Mouse (Mus musculus): ENCODE results near the gene Plekho1. TPM values are rescaled to one million over a fixed set of nuclear protein-coding genes. Genes with fewer than 3 reads are reported as not detected.
"Not testable (repeated sequence)": the region's sequence is repeated elsewhere in the genome, so short reads cannot be mapped to it uniquely, and the experiment has no call there.

Plekho1 gene
- 72.8 and 79.5 TPM in 2 replicates for polyA plus RNA-seq (2014; fragmentation: Nextera tagmentation; extraction: Ambion mirVana)

- H3K4me2 ChIP-seq (ENCODE audit: low read depth), result peak within 1 kb of the TSS; percentile 73
- H3K27ac ChIP-seq (ENCODE audit: low read depth, low read length), result peak within 1 kb of the TSS; percentile 99
- peak within 1 kb of the TSS; percentile 99 for H3K9ac ChIP-seq (ENCODE audit: low read length)
- peaks cover 21% of the 10 kb centered on the region for H3K4me1 ChIP-seq (ENCODE audit: control insufficient read depth, insufficient read depth, low read length)
- DNase-seq (ENCODE audit: low spot score) (peak; percentile 75), ATAC-seq (ENCODE audit: insufficient read depth, low FRiP score, low TSS enrichment) (peak; percentile 62)
- WGBS, result under 1% methylated on average over 63 of the region's 84 CpGs
- no peaks in the 10 kb centered on the region for H3K27me3 ChIP-seq (ENCODE audit: control insufficient read depth, insufficient read depth, low read length)
- H3K36me3 ChIP-seq (ENCODE audit: control insufficient read depth, insufficient read depth, low read length), result peaks cover under 1% of the 10 kb centered on the region; the same call in 1 of the 2 replicates
- peak within 1 kb of the TSS; percentile 86 for H3K4me3 ChIP-seq (ENCODE audit: low read depth, low read length)
- no peaks in the 10 kb centered on the region for H3K9me3 ChIP-seq (ENCODE audit: control insufficient read depth, low read length)
These were observed at the start of gene Plekho1 for GRCm38 (mm10) chr3:95995802-95996428. Gene Plekho1 (minus strand): TSS chr3:95996001.

GRCm38 (mm10) chr3:96044559-96044958 lies 48.8 kb upstream of the Plekho1 start:
- H3K9ac ChIP-seq (ENCODE audit: low read length); H3K4me2 ChIP-seq (ENCODE audit: low read depth); H3K27me3 ChIP-seq (ENCODE audit: control insufficient read depth, insufficient read depth, low read length); H3K36me3 ChIP-seq (ENCODE audit: control insufficient read depth, insufficient read depth, low read length); ATAC-seq (ENCODE audit: insufficient read depth, low FRiP score, low TSS enrichment); H3K9me3 ChIP-seq (ENCODE audit: control insufficient read depth, low read length); DNase-seq (ENCODE audit: low spot score); H3K4me1 ChIP-seq (ENCODE audit: control insufficient read depth, insufficient read depth, low read length); H3K27ac ChIP-seq (ENCODE audit: low read depth, low read length); H3K4me3 ChIP-seq (ENCODE audit: low read depth, low read length): not testable (repeated sequence)
- WGBS, result 94% methylated on average over 3 of the region's 3 CpGs

DNA sequence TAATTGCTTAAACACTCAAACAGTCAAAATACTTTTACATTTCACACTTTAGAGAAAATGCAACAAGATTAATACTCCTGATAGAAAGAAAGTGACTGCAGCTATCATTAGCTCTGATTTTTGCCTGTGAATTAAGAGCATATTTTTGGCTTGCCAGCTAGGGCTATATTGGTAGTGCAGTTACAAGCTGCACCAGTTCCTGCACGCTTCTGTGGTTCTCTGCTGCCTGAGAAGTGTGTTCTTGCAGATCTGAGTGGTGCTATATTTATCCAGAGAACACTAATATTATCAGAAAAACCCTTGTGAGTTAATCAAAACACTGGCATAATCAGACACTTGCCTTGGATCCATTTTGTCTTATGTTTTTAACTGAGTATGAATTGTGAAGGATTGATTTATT lies 47.3 kb upstream of the Plekho1 start:
- Histone ChIP-seq H3K27ac (ENCODE audit: low read depth, low read length) (no peak overlapping the region), H3K36me3 (ENCODE audit: control insufficient read depth, insufficient read depth, low read length) (peaks cover 2% of the 10 kb centered on the region; the same call in 1 of the 2 replicates), H3K27me3 (ENCODE audit: control insufficient read depth, insufficient read depth, low read length) (no peaks in the 10 kb centered on the region), H3K4me3 (ENCODE audit: low read depth, low read length) (no peak overlapping the region), H3K4me1 (ENCODE audit: control insufficient read depth, insufficient read depth, low read length) (no peaks in the 10 kb centered on the region), H3K4me2 (ENCODE audit: low read depth) (no peak overlapping the region), H3K9ac (ENCODE audit: low read length) (no peak overlapping the region), H3K9me3 (ENCODE audit: control insufficient read depth, low read length) (no peaks in the 10 kb centered on the region)
- 93% methylated on average over 1 of the region's 1 CpGs for WGBS
- ATAC-seq (ENCODE audit: insufficient read depth, low FRiP score, low TSS enrichment) (no peak), DNase-seq (ENCODE audit: low spot score) (no peak)

DNA sequence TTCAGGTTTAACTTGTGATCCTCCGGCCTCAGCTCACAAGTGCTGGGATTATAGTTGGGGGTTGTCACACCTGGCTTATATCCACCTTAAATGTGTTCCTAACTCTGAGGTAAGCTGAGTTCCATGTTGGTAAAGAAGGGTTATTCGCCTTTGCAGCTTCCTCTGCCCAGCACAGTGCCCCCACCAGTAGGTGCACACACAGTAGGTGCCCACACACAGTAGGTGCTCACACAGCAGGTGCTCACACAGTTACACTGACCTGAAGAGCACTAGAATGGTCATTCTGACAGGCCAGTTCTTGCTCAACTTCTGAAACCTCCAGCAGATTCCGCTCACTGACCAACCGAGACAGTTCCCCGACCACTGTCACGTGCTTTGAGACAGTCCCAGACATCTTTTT lies 45.3 kb upstream of the Plekho1 start:
- WGBS, result 95% methylated on average over 6 of the region's 6 CpGs

DNA sequence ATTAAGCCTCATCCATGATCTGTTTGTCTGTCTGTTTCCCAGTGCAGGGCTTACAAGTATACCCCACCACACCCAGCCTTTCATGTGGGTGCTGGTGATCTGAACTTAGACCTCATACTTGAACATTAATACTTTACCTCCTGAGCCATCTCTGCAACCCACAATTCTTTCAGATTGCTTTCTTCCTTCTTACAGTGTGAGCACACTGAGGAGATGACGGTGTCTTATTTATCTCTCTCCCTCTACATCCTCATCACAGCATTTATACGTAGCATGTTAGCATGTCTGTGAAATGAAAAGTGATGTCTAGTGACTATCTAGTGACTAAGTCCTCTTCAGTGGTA lies 44.8 kb upstream of the Plekho1 start:
- H3K9ac ChIP-seq (ENCODE audit: low read length), result no peak overlapping the region
- peaks cover 2% of the 10 kb centered on the region; the same call in 1 of the 2 replicates for H3K36me3 ChIP-seq (ENCODE audit: control insufficient read depth, insufficient read depth, low read length)
- no peak overlapping the region for H3K4me3 ChIP-seq (ENCODE audit: low read depth, low read length)
- no peak overlapping the region for H3K27ac ChIP-seq (ENCODE audit: low read depth, low read length)
- H3K27me3 ChIP-seq (ENCODE audit: control insufficient read depth, insufficient read depth, low read length), result no peaks in the 10 kb centered on the region
- no peak overlapping the region for H3K4me2 ChIP-seq (ENCODE audit: low read depth)
- DNase-seq (ENCODE audit: low spot score), result no peak
- ATAC-seq (ENCODE audit: insufficient read depth, low FRiP score, low TSS enrichment), result no peak
- H3K9me3 ChIP-seq (ENCODE audit: control insufficient read depth, low read length), result no peaks in the 10 kb centered on the region
- no peaks in the 10 kb centered on the region for H3K4me1 ChIP-seq (ENCODE audit: control insufficient read depth, insufficient read depth, low read length)
- WGBS, result 94% methylated on average over 2 of the region's 2 CpGs

More for the DNA sequence above, 45.3 kb upstream of the Plekho1 start:
- H3K4me1 ChIP-seq (ENCODE audit: control insufficient read depth, insufficient read depth, low read length), result no peaks in the 10 kb centered on the region
- DNase-seq (ENCODE audit: low spot score) (no peak), ATAC-seq (ENCODE audit: insufficient read depth, low FRiP score, low TSS enrichment) (no peak)
- H3K27ac ChIP-seq (ENCODE audit: low read depth, low read length), result no peak overlapping the region
- H3K9ac ChIP-seq (ENCODE audit: low read length), result no peak overlapping the region
- H3K4me2 ChIP-seq (ENCODE audit: low read depth), result no peak overlapping the region
- H3K4me3 ChIP-seq (ENCODE audit: low read depth, low read length), result no peak overlapping the region
- H3K36me3 ChIP-seq (ENCODE audit: control insufficient read depth, insufficient read depth, low read length), result peaks cover 2% of the 10 kb centered on the region; the same call in 1 of the 2 replicates
- H3K9me3 ChIP-seq (ENCODE audit: control insufficient read depth, low read length), result no peaks in the 10 kb centered on the region
- no peaks in the 10 kb centered on the region for H3K27me3 ChIP-seq (ENCODE audit: control insufficient read depth, insufficient read depth, low read length)

DNA sequence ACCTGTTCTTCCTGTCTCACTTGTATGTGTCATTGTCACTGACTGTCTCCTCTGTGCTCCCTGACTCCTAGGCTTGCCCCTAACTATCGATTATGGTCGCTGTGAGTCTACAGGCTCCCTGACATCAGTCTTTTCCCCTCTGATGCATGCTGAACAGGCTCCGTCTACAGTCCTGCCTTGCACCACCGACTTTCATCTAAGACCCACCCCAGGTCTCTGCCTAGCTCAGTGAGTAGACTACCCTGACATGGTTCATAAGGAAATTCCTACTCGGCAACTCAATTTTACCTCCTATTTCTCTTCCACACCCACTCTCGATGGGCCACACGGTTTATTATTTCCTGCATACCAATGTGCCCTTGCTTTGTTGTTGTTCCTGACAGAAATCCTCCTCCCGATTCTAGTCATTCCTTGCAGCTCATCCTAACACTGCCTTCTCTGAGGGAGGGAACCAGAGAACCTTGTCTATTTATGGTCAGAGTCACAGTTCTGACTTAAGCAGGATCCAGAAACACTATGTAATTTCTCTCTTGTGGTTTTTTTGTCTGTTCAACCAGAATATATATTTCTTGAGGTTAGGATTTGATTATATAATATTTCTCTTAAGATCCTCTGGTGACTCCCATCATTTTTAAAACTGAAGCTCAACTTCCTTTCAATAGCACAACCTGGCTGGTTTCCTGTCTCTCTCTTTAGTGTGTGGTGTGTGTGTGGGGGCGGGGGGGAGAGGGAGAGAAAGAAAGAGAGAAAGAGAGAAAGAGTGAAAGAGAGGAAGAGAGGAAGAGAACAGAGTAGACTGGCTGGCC lies 44.3 kb upstream of the Plekho1 start:
- H3K36me3 ChIP-seq (ENCODE audit: control insufficient read depth, insufficient read depth, low read length), result no peaks in the 10 kb centered on the region
- 86% methylated on average over 9 of the region's 9 CpGs for WGBS
- no peak overlapping the region for H3K4me2 ChIP-seq (ENCODE audit: low read depth)
- no peak for DNase-seq (ENCODE audit: low spot score)
- H3K27me3 ChIP-seq (ENCODE audit: control insufficient read depth, insufficient read depth, low read length), result no peaks in the 10 kb centered on the region
- ATAC-seq (ENCODE audit: insufficient read depth, low FRiP score, low TSS enrichment), result no peak
- no peak overlapping the region for H3K27ac ChIP-seq (ENCODE audit: low read depth, low read length)
- H3K4me1 ChIP-seq (ENCODE audit: control insufficient read depth, insufficient read depth, low read length), result no peaks in the 10 kb centered on the region
- H3K9ac ChIP-seq (ENCODE audit: low read length), result no peak overlapping the region
- H3K4me3 ChIP-seq (ENCODE audit: low read depth, low read length), result no peak overlapping the region
- no peaks in the 10 kb centered on the region for H3K9me3 ChIP-seq (ENCODE audit: control insufficient read depth, low read length)

DNA sequence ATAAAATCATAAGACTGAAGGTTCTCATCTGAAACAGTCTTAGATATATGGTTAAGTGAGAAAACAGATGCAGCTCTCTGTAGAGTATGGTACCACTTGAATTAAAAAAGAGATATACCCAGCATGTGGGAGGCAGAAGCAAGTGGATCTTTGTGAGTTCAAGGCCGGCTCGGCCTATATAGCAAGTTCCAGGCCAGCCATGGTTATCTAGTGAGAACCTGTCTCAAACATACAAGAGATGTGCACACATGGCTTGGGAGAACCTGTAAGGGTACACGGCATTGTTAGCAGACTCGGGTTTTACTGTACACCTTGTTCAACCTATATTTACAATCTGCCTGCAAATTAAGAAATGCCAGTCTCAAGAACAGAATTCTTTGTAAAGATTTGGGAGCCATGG lies 43.0 kb upstream of the Plekho1 start:
- ATAC-seq (ENCODE audit: insufficient read depth, low FRiP score, low TSS enrichment), result no peak
- Histone ChIP-seq H3K4me2 (ENCODE audit: low read depth) (no peak overlapping the region), H3K27me3 (ENCODE audit: control insufficient read depth, insufficient read depth, low read length) (no peaks in the 10 kb centered on the region), H3K9ac (ENCODE audit: low read length) (no peak overlapping the region), H3K27ac (ENCODE audit: low read depth, low read length) (no peak overlapping the region), H3K9me3 (ENCODE audit: control insufficient read depth, low read length) (no peaks in the 10 kb centered on the region), H3K4me3 (ENCODE audit: low read depth, low read length) (no peak overlapping the region), H3K36me3 (ENCODE audit: control insufficient read depth, insufficient read depth, low read length) (no peaks in the 10 kb centered on the region), H3K4me1 (ENCODE audit: control insufficient read depth, insufficient read depth, low read length) (no peaks in the 10 kb centered on the region)
- WGBS, result 97% methylated on average over 4 of the region's 4 CpGs
- DNase-seq (ENCODE audit: low spot score), result no peak

DNA sequence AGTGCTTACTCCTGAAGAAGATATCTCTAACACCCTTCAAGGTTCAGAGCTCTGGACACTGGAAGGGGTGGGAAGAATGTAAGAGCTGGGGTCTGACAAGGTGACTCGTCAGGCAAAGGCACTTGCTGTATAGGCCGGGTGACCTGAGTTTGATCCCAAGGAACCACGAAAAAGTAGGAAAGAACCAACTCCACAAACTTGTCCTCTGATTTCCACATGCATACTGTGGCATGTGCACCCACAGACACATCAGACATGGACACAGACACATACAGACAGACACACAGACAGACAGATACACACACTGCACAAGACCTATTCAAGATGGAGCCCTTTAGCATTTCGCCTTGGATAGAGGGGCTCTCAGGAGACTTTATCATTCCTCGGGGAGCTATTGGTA lies 42.4 kb upstream of the Plekho1 start:
- Histone ChIP-seq H3K4me1 (ENCODE audit: control insufficient read depth, insufficient read depth, low read length) (no peaks in the 10 kb centered on the region), H3K9me3 (ENCODE audit: control insufficient read depth, low read length) (no peaks in the 10 kb centered on the region), H3K4me3 (ENCODE audit: low read depth, low read length) (no peak overlapping the region), H3K36me3 (ENCODE audit: control insufficient read depth, insufficient read depth, low read length) (no peaks in the 10 kb centered on the region), H3K27me3 (ENCODE audit: control insufficient read depth, insufficient read depth, low read length) (no peaks in the 10 kb centered on the region), H3K4me2 (ENCODE audit: low read depth) (no peak overlapping the region), H3K9ac (ENCODE audit: low read length) (no peak overlapping the region), H3K27ac (ENCODE audit: low read depth, low read length) (no peak overlapping the region)
- no peak for ATAC-seq (ENCODE audit: insufficient read depth, low FRiP score, low TSS enrichment)
- 79% methylated on average over 5 of the region's 5 CpGs for WGBS
- no peak for DNase-seq (ENCODE audit: low spot score)

GRCm38 (mm10) chr3:96036796-96037195 lies 41.0 kb upstream of the Plekho1 start:
- no peak overlapping the region for H3K27ac ChIP-seq (ENCODE audit: low read depth, low read length)
- no peak for DNase-seq (ENCODE audit: low spot score)
- WGBS, result 89% methylated on average over 6 of the region's 6 CpGs

More at GRCm38 (mm10) chr3:96036796-96037195, 41.0 kb upstream of the Plekho1 start:
- Histone ChIP-seq H3K9ac (ENCODE audit: low read length) (no peak overlapping the region), H3K4me3 (ENCODE audit: low read depth, low read length) (no peak overlapping the region), H3K27me3 (ENCODE audit: control insufficient read depth, insufficient read depth, low read length) (no peaks in the 10 kb centered on the region), H3K4me1 (ENCODE audit: control insufficient read depth, insufficient read depth, low read length) (no peaks in the 10 kb centered on the region), H3K4me2 (ENCODE audit: low read depth) (no peak overlapping the region), H3K36me3 (ENCODE audit: control insufficient read depth, insufficient read depth, low read length) (no peaks in the 10 kb centered on the region), H3K9me3 (ENCODE audit: control insufficient read depth, low read length) (no peaks in the 10 kb centered on the region)
- no peak for ATAC-seq (ENCODE audit: insufficient read depth, low FRiP score, low TSS enrichment)
